Mouse (Mus musculus) thymus, adult 18-20 months (tissue): ENCODE data around the gene Pus7l.

ENCODE experiments used
- DNase-seq, 2 experiments: peaks; one replicate each; pipeline ENCODE4 v3.0.0; 2022; ENCODE audit warnings: mixed read lengths in 2 of 2

Pus7l gene

GRCm38 (mm10) chr15:94477287-94477686 lies 66.1 kb downstream of the Pus7l start:
- no peak for DNase-seq

- no peak for DNase-seq
Observed at GRCm38 (mm10) chr15:94475975-94476374, 67.4 kb downstream of the Pus7l start.
